Mouse (Mus musculus) left cerebral cortex, postnatal 4 days (tissue): ENCODE results near the gene Krt23. TPM values are rescaled to one million over a fixed set of nuclear protein-coding genes. Genes with fewer than 3 reads are reported as not detected.
A peak's percentile ranks its signal among the peaks of the same experiment; 100 is the strongest.

ENCODE experiments used
- DNase-seq: peaks from one replicate; pipeline ENCODE4 v3.0.0-alpha.2; 2022
- intact Hi-C: fragments of 180-260 bp; cut with DNase I; formaldehyde crosslinking; loops from one replicate; pipeline ENCODE4 v1.15.1; 2025
- total RNA-seq, 2 experiments: library from RNA; stranded (reverse); gene quantifications; 2 replicates each; pipeline ENCODE4 v1.2.3; 2021

The Krt23 gene
- total RNA-seq = not detected

DNA sequence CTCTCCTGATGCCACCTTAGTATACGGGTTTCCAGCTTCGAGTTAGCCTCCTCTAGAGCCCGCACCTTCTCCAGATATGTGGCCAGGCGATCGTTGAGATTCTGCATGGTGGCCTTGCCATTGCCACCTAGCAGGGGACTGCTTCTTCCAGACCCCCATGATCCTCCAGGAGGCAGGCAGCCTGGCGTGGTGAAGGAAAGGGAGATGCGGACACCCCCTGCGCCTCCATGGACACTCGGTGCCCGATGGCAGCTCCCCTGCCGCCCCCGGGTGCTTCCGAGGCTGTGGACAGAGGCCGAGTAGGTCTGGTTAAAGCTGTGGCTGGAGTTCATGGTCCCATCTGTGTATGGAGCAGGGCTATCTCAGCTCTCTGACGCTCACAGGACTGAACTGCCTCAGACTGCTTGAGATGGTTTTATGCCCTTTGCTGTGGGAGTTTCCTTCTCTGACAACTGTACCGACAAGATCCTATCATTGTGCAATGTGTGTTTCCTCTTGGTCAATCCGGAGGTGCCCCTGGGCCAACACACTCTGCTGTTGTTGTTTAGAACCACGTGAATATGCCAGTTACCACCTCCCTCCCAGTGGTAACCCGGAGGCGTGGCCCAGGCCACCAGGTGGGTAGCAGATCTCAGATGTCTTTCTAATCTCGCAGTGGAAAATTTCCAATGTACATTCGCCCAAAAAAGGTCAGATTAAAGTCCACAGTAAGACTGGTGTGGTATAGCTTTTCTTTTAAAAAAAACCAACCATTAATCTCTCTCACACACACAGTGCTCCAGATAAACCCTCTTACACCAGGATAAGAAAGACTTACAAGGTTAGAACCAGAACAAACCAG, at the start of gene Krt23:
Gene Krt23 (minus strand): TSS at position 405 of the 841 bp plus-strand sequence.
- intact Hi-C loops = no loop called here
- DNase-seq = no peak

DNA sequence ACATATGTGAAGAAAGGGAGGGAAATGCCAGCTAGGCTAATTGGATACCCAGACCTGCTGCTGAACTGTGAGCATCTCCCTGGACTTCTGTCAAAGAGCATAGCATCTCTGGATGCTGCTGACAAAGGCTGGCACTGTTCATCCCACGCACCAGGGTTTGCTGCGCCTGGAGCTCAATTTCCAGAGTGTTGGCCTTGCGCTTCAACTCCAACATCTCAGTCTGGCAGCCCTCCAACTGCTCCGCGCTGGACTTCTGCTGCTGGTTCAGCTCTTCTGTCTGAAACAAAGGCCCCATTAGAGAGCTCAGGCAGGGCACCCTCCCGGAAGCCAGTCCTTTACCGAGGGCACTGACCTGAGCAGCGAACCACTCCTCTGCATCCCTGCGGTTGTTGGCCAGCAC, 46.8 kb upstream of the Krt23 start:
- DNase-seq = peak; percentile 90
- intact Hi-C loops = no loop called here

- DNase-seq = no peak
- intact Hi-C loops = no loop called here
Observed at GRCm38 (mm10) chr11:99521288-99521860, 28.4 kb upstream of the Krt23 start, which contains the start of gene Krt39. Krt39 (minus strand) TSS chr11:99521338.

DNA sequence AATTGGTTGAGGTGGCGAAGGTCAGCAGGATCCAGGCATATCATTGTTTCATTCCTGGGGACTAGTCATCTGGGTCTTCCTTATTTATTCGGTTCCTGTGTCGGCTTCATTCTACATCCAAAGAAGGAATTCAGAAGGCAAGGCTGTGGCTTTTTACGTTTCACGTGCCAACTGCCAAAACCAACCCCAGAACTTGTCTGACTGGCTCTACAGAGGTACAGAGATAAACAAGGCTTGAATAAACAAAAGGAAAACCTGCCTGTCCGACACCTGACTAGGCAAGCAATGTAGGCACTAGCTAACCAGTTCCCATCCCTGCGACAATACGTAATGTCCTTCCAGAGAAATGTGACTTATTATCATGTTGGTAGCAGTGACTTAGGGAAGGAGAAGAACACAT, 21.2 kb upstream of the Krt23 start:
- no peak for DNase-seq
- intact Hi-C loops = no loop called here

DNA sequence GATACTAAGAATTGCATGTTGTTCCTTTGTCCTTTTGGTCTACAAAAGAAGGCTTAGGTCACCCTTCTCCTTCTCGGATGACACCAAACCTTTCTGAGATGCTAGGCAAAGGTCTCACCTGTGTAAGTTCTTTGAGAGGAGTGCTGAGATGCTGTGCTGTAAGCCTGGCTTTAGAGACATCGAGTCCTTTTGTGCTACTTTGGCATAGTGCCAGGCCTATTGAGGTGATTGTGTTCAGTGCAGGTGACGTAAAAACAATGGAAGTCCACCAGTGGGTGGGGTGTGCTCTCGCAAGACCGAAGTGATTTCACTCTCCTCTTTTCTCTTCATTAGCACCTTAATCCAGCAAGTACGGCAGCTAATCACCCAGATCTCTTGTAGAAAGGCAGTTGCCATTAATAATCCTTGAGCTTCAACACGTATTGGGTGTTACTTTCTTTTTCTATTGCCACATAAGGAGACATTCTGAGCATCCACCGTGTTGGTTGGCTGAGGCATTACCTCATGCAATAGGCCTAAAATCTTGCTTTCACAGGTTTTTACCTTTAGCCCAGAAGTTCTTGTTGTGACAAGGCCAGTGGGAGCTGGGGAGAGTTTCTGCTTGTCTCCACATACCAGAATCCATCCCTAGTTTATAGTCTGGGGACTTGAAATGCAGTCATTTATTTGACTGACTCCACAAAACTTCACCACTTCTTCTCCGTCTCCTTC, 7.3 kb upstream of the Krt23 start:
- DNase-seq = no peak
- intact Hi-C loops = no loop called here

- no peak for DNase-seq
- intact Hi-C loops = no loop called here
Observed at GRCm38 (mm10) chr11:99496460-99496859, 3.5 kb upstream of the Krt23 start.

- intact Hi-C loops = no loop called here
Observed at GRCm38 (mm10) chr11:99494741-99495140, 1.8 kb upstream of the Krt23 start.

DNA sequence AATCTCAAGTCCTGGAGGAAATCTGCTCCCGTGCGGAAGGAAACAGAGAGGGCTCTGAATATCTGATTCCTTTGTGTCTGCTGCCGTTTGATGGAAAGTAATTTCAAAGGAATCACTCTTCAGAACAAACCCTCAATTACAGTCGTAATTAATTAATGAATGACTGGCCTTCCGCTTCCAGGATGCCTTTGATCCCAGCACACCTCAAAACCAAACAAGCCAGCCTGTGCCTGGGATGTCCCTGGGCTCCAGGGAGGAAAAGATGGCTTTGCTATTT, 575 bp upstream of the Krt23 start:
- intact Hi-C loops = no loop called here

More at GRCm38 (mm10) chr11:99494741-99495140, 1.8 kb upstream of the Krt23 start:
- no peak for DNase-seq

GRCm38 (mm10) chr11:99491040-99491439, 1.9 kb downstream of the Krt23 start:
- intact Hi-C loops = no loop called here
- DNase-seq = no peak

More for the DNA sequence above, 575 bp upstream of the Krt23 start:
- no peak for DNase-seq

DNA sequence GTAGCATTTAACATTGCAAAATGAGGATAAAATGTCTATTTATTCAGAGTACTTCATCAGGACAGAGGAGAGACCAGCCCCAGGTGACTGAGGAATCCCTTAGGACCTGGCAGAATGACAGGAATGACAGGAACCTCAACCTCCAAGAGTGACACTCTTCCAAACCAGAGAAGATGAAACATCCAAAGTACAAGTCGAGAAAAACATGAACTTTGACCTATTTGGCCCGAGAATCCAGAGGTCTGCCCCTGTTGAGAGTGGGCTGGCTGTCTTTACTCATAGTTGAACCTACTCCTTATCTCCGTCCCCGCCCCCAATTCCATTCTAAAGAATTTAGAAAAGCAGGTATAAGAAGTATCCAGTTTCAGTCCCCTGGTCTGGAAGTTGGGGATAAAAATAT, 2.3 kb downstream of the Krt23 start:
- no peak for DNase-seq
- intact Hi-C loops = no loop called here

DNA sequence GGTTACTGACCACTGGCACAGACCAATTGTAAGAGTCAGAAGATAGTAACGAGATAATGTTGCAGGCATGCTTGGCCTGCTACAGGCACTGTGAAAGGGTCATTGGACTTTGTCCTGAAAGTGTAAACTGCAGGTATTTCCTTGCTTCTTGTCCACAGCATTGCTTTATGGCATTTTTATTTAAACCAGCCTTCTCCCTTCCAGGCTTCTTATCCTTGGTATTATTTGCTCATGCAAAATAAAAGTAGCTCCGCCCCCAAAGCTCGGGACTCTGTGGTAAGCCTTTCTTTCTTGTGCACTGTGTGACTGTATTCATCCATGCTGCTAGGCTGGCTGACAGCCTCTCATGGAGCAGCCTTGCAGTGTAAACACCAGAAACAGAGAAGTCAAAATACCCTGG, 3.7 kb downstream of the Krt23 start:
- intact Hi-C loops = no loop called here
- DNase-seq = no peak

DNA sequence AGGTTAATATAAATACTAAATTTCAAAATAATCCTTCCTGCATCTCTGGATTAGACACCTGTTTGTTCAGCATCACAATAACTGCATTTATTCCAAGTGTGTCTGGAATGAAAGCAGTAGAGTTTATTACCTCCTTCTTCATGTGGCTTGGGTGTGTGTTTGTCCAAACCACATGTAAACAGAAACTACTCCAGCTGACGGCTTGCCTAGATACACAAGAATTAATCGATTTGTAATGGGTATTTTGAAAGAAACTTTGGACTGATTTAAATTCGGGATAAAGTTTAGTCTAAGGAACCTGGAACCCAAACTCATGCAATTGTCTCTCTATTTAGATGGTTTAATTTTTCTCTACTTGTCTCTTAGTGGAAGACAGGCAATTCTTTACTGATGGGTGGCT, 18.0 kb downstream of the Krt23 start:
- intact Hi-C loops = no loop called here
- DNase-seq = no peak

- no peak for DNase-seq
- intact Hi-C loops = no loop called here
Observed at GRCm38 (mm10) chr11:99473433-99473832, 19.5 kb downstream of the Krt23 start.

GRCm38 (mm10) chr11:99472405-99472804, 20.5 kb downstream of the Krt23 start:
- intact Hi-C loops = no loop called here
- no peak for DNase-seq

DNA sequence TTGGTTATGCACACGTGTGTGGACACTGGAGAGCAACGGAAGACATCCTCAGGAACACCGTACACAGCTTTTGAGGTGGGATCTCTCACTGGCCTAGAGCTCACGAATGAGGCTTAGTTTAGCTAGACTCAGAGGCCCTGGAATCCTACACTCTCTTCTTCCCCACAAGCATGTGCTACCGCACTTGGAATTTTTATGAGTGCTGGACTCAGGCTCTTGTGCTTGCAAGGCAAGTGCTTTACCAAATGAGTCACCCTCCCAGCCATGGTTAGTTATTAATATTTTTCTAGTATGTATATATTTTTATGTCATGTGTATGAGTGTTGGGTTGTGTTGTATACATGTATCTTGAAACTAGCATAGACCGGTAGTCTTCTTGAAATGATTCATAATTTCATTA, 21.0 kb downstream of the Krt23 start:
- intact Hi-C loops = no loop called here

DNA sequence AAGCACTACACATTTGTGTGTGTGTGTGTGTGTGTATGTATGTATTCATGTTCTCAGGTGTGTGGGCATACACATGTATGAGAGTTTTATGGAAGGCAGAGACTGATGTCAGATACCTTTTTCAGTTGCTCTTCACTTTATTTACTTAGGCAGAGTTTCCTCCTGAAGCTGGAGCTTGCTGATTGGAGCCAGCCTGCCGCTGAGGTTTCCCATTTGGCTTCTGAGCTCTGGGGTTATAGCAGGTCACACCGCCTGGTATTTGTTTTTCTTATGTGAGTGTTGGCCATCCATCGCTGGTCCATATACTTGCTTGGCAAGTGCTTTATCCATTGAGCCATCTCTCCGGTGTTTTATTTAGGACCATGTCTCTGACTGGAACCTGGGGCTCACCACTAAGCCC, 23.7 kb downstream of the Krt23 start:
- intact Hi-C loops = no loop called here
- no peak for DNase-seq

More for the DNA sequence above, 21.0 kb downstream of the Krt23 start:
- DNase-seq = no peak

DNA sequence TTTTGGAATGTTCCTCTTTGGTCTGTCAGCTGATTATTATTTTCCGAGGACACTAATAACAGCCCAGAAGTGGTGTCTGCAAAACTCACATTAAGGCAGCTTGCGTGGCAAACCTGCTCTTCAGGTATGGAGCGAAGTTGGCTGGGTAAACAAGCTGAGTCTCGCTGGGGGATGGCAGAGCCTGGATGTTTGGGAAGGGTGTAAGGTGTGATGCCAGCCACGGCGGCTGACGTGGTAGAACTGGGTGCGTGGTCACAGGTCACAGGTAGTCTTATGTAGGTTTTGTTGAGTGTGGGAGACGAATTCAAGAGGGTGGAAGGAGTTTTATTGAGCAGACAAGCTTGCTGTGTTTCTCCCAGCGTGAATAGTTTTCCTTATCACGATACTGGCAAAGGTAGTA, 24.4 kb downstream of the Krt23 start:
- intact Hi-C loops = no loop called here
- DNase-seq = no peak

DNA sequence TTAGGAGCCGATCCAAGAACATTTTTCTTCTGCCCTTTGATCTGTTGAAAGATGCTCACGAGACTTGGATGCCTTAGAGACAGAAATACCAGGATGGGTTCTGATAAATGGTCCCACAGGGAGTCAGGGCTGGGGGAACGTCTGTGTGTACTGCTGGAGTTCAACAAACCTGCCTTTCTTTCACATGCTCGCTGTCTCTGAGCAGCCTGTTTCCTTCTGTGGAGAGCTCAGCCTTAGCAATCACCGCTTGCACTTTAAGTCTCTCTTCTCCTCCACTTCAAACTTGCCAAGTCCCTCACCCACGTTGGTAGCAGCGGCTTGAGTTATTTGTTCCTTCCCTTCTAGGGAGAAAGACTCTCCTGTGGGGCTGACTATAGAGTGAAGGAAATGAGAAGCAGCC, 26.6 kb downstream of the Krt23 start:
- intact Hi-C loops = no loop called here
- DNase-seq = no peak

DNA sequence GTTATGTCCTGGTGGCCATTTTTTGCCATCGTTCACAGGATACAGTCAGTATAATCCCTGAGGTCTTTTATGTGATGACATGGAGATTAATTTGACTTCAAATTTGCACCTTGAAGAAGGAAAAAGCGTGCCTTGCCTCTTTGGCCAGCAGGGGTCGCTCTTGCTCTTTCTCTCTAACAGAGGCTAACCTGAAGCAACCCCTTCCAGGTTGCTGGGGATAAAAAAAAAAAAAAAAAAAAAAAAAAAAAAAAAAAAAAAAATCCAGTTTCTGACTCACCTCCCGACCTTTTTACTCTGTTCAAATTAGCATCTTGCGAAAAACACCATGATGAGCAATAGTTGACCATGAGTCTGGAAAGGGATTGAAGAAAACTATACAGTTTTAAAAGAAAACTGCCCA, 28.1 kb downstream of the Krt23 start:
- peak; percentile 88 for DNase-seq
- intact Hi-C loops = loop anchor here (2.0 to 5.0 kb wide), 6 partner anchors 83 to 832 kb away; no protein-coding TSS in a partner anchor

- peak; percentile 73 for DNase-seq
- intact Hi-C loops = loop anchor here (2.0 to 5.0 kb wide), 5 partner anchors 48 to 834 kb away; no protein-coding TSS in a partner anchor
Observed at GRCm38 (mm10) chr11:99463155-99463554, 29.8 kb downstream of the Krt23 start.

DNA sequence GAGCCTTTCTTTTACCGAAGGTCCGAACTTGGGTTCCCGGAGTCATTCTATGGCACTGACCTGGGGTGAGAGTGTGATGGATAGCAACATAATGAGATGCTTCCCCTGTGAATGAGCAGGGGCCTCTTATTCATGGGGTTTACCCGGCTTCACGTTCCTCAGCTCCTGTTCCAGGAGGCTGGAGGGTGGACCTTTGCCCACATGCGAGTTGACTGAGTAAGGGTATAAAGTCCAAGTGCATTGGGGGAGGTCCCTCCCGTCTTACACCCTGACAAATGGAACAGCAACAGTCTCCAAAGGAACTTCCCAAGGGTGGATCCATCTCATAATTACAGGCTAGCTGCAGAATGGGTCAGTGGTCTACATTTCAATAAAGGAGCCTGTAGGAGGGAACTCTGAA, 31.2 kb downstream of the Krt23 start:
- intact Hi-C loops = loop anchor here (2.0 to 5.0 kb wide), 5 partner anchors 47 to 836 kb away; no protein-coding TSS in a partner anchor
- DNase-seq = no peak

- DNase-seq = no peak
- intact Hi-C loops = no loop called here
Observed at GRCm38 (mm10) chr11:99458887-99459286, 34.0 kb downstream of the Krt23 start.
